ENCODE assay signal across 28 mouse cellular contexts in the genomic region with DNA sequence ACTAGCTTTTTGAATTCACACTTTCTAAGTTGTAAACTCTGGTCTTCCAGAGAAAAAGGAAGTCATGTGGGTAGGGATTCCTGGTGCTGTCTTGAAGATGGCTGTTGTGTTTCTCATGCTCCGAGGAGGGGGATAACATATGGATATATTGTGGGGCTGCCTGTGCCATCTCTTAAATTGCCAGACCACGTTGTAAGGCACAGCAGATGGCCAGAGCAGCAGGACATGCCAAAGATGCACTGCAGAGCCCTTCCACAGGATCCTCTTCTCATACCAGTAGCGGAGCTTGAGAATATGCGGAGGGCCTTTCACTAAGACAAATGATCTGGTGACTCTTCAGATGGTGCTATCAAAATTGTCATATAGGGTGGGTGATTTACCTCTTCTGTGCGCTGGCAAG.
A peak's percentile ranks its signal among the peaks of the same experiment; 100 is the strongest.
DNase-seq lines count a peak whose midpoint lies in the region; ATAC-seq and TF ChIP-seq lines count a peak whose summit lies in the region.
"Had no signal": no experiment of that assay in that cellular context is flagged by ENCODE, and none has a peak within 500 bp of the region (broad histone marks: within the 10 kb centered on the region; RNA-seq: fewer than 3 reads in every experiment).

No protein-coding gene starts in this region.

- no peaks in the 10 kb centered on the region for H3K36me3 ChIP-seq in forebrain, embryonic 16.5 days (ENCODE audit: control insufficient read depth, insufficient read depth)
- no peaks in the 10 kb centered on the region for H3K36me3 ChIP-seq in forebrain, embryonic 11.5 days (ENCODE audit: control insufficient read depth, insufficient read depth, low read length)
- H3K36me3 ChIP-seq in midbrain, postnatal 0 days (ENCODE audit: insufficient read depth, low read length), result no peaks in the 10 kb centered on the region
- no peaks in the 10 kb centered on the region for H3K36me3 ChIP-seq in midbrain, embryonic 11.5 days (ENCODE audit: control insufficient read depth, insufficient read depth, low read length)
- H3K36me3 ChIP-seq: embryonic facial prominence, embryonic 12.5 days; heart, embryonic 12.5 days; neural tube, embryonic 15.5 days had no signal

- no peak overlapping the region for H3K4me3 ChIP-seq in forebrain, embryonic 16.5 days (replicated peaks; ENCODE audit: low read length)
- H3K4me3 ChIP-seq in forebrain, embryonic 11.5 days (ENCODE audit: low read depth, low read length), result no peak overlapping the region
- no peak overlapping the region for H3K4me3 ChIP-seq in midbrain, postnatal 0 days (ENCODE audit: low read depth, low read length)
- H3K4me3 ChIP-seq in midbrain, embryonic 11.5 days (ENCODE audit: low read depth, low read length), result no peak overlapping the region
- H3K4me3 ChIP-seq: embryonic facial prominence, embryonic 12.5 days; gastrocnemius, adult 2 months; heart, adult 2 months; heart, embryonic 12.5 days; neural tube, embryonic 15.5 days had no signal

- H3K9ac ChIP-seq in forebrain, embryonic 16.5 days (replicated peaks; ENCODE audit: low read depth, low read length), result no peak overlapping the region
- no peak overlapping the region for H3K9ac ChIP-seq in forebrain, embryonic 11.5 days (ENCODE audit: low read length)
- no peak overlapping the region for H3K9ac ChIP-seq in midbrain, postnatal 0 days (replicated peaks; ENCODE audit: low read length, poor library complexity, severe bottlenecking)
- no peak overlapping the region for H3K9ac ChIP-seq in midbrain, embryonic 11.5 days (ENCODE audit: low read length)
- H3K9ac ChIP-seq: embryonic facial prominence, embryonic 12.5 days; heart, embryonic 12.5 days; liver, embryonic 14.5 days; neural tube, embryonic 15.5 days had no signal

- no peak overlapping the region for H3K27ac ChIP-seq in forebrain, embryonic 16.5 days (ENCODE audit: low read length)
- H3K27ac ChIP-seq in forebrain, embryonic 11.5 days (ENCODE audit: low read depth, low read length), result no peak overlapping the region
- no peak overlapping the region for H3K27ac ChIP-seq in midbrain, postnatal 0 days (ENCODE audit: low read depth, low read length)
- no peak overlapping the region for H3K27ac ChIP-seq in midbrain, embryonic 11.5 days (ENCODE audit: low read depth, low read length)
- H3K27ac ChIP-seq: embryonic facial prominence, embryonic 12.5 days; gastrocnemius, adult 2 months; heart, adult 2 months; liver, embryonic 14.5 days; macrophage; neural tube, embryonic 15.5 days had no signal

- no peak for TF ChIP-seq CTCF in midbrain, postnatal 0 days (IDR thresholded peaks at IDR 0.05)

- H3K4me2 ChIP-seq in forebrain, embryonic 16.5 days (ENCODE audit: low read length), result no peak overlapping the region
- no peak overlapping the region for H3K4me2 ChIP-seq in forebrain, embryonic 11.5 days (ENCODE audit: low read depth, low read length, severe bottlenecking)
- no peak overlapping the region for H3K4me2 ChIP-seq in midbrain, postnatal 0 days (ENCODE audit: low read depth, low read length, poor library complexity, severe bottlenecking)
- no peak overlapping the region for H3K4me2 ChIP-seq in midbrain, embryonic 11.5 days
- H3K4me2 ChIP-seq: embryonic facial prominence, embryonic 12.5 days; heart, embryonic 12.5 days; neural tube, embryonic 15.5 days had no signal

- WGBS in forebrain, embryonic 16.5 days, result 67% methylated on average over 5 of the region's 5 CpGs
- 86% methylated on average over 5 of the region's 5 CpGs for WGBS in forebrain, embryonic 11.5 days
- WGBS in midbrain, postnatal 0 days, result 89% methylated on average over 5 of the region's 5 CpGs
- 88% methylated on average over 5 of the region's 5 CpGs for WGBS in midbrain, embryonic 11.5 days

- no peaks in the 10 kb centered on the region for H3K27me3 ChIP-seq in forebrain, embryonic 16.5 days (replicated peaks; ENCODE audit: control insufficient read depth, insufficient read depth, low read length)
- H3K27me3 ChIP-seq in forebrain, embryonic 11.5 days (ENCODE audit: control insufficient read depth, insufficient read depth, low read length), result no peaks in the 10 kb centered on the region
- H3K27me3 ChIP-seq in midbrain, postnatal 0 days (ENCODE audit: insufficient read depth, low read length), result no peaks in the 10 kb centered on the region
- no peaks in the 10 kb centered on the region for H3K27me3 ChIP-seq in midbrain, embryonic 11.5 days (ENCODE audit: control insufficient read depth, insufficient read depth, low read length)
- H3K27me3 ChIP-seq: embryonic facial prominence, embryonic 12.5 days; heart, embryonic 12.5 days; neural tube, embryonic 15.5 days had no signal

- ATAC-seq in forebrain, embryonic 16.5 days, result 0 out of 2 replicates have a peak, but pooled peaks have one; percentile 29
- ATAC-seq in forebrain, embryonic 11.5 days (replicated peaks; ENCODE audit: low FRiP score), result no peak
- ATAC-seq in midbrain, postnatal 0 days (ENCODE audit: low FRiP score), result no peak
- ATAC-seq in midbrain, embryonic 11.5 days (ENCODE audit: low FRiP score), result no peak
- ATAC-seq: CD4-positive, CD25-positive, alpha-beta regulatory T cell, adult 4 months; intestine, embryonic 16.5 days had no signal

- H3K4me1 ChIP-seq in forebrain, embryonic 16.5 days (replicated peaks; ENCODE audit: control insufficient read depth, insufficient read depth, low read length), result peaks cover 9% of the 10 kb centered on the region; the same call in 1 of the 2 replicates
- no peaks in the 10 kb centered on the region for H3K4me1 ChIP-seq in forebrain, embryonic 11.5 days (replicated peaks; ENCODE audit: control insufficient read depth, insufficient read depth, low read length)
- H3K4me1 ChIP-seq in midbrain, postnatal 0 days (ENCODE audit: insufficient read depth, low read length), result no peaks in the 10 kb centered on the region
- no peaks in the 10 kb centered on the region for H3K4me1 ChIP-seq in midbrain, embryonic 11.5 days (ENCODE audit: control insufficient read depth, insufficient read depth, low read length)
- H3K4me1 ChIP-seq: embryonic facial prominence, embryonic 12.5 days; heart, embryonic 12.5 days; neural tube, embryonic 15.5 days had no signal

- intact Hi-C loops in gastrocnemius, postnatal 14 days (cut with DNase I; ENCODE audit: low total_unique reads), result no loop called here

- no peak for DNase-seq in forebrain, embryonic 11.5 days (ENCODE audit: low spot score)
- DNase-seq in midbrain, postnatal 0 days (ENCODE audit: low spot score), result peak; percentile 47
- DNase-seq in midbrain, embryonic 11.5 days (ENCODE audit: low spot score, missing footprints), result no peak
- peak; percentile 47 to 78 for DNase-seq in cerebellum, postnatal 10 days
- DNase-seq in adrenal gland, postnatal 4 days (ENCODE audit: low spot score in 2 of 2), result no peak
- DNase-seq in gastrocnemius, postnatal 14 days, result no peak
- DNase-seq: adrenal gland, adult 2 months; adrenal gland, postnatal 36 days; embryo, embryonic 11 days; gastrocnemius, adult 2 months; heart, adult 2 months; kidney, adult 9 months; kidney, postnatal 10 days; layer of hippocampus, postnatal 36 days; liver; lung, adult 2 months; lung, postnatal 10 days; midbrain, embryonic 14.5 days; retina, postnatal 1 day; right cerebral cortex, postnatal 14 days had no signal

- H3K9me3 ChIP-seq in forebrain, embryonic 16.5 days (ENCODE audit: control insufficient read depth, low read length), result no peaks in the 10 kb centered on the region
- no peaks in the 10 kb centered on the region for H3K9me3 ChIP-seq in forebrain, embryonic 11.5 days (ENCODE audit: control insufficient read depth, low read length)
- H3K9me3 ChIP-seq in midbrain, postnatal 0 days (ENCODE audit: low read length), result no peaks in the 10 kb centered on the region
- no peaks in the 10 kb centered on the region for H3K9me3 ChIP-seq in midbrain, embryonic 11.5 days (ENCODE audit: control insufficient read depth, low read length)
- H3K9me3 ChIP-seq: embryonic facial prominence, embryonic 12.5 days; heart, embryonic 12.5 days; neural tube, embryonic 15.5 days had no signal

Comparison
In these comparisons a context has a peak if more than half of its experiments do, and no peak if none do; other contexts are left out.
1. DNase-seq: peak in midbrain, postnatal 0 days (single experiment) and cerebellum, postnatal 10 days (2 of 2); none in forebrain, embryonic 11.5 days (single experiment), midbrain, embryonic 11.5 days (single experiment), adrenal gland, postnatal 4 days (0 of 2) and gastrocnemius, postnatal 14 days (single experiment).